Mouse (Mus musculus): ENCODE data around the gene Stat5b.

The Stat5b gene

DNA sequence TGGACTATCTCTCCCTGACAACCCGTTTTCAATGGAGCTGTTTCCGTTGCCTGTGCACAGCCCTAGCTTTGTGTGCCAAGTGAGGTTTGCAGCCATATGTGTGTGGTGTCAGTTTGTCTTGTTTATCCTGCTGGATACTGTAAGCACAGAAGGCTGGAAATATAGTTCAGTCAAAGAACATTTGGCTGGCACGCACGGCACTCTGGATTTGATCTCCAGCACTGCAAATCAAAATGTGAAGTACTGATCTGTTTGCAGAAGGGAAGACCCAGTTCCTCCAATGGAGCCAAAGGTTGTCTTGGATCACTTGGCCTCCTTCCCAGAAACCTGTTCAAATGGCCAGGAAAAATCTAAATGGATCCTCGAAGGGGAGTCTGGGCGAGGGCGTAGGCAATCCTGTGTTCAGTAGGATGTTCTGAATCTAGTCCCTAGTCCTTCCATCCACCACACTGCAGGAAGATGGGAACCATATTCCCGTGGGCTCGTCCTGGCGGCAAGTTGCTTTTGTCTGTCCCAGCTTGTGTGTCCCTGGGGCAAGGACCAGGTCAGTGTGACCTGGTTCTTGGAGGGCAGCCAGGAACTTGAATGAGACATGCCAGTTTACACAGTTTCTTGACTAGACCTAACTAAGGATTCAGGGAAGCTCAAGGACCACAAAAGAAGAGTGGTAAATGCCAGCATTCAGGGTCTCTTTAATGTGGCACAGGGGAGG lies 19.9 kb upstream of the Stat5b start:
- no peak for DNase-seq (ENCODE audit: extremely low spot score, low read depth, low spot score)

DNA sequence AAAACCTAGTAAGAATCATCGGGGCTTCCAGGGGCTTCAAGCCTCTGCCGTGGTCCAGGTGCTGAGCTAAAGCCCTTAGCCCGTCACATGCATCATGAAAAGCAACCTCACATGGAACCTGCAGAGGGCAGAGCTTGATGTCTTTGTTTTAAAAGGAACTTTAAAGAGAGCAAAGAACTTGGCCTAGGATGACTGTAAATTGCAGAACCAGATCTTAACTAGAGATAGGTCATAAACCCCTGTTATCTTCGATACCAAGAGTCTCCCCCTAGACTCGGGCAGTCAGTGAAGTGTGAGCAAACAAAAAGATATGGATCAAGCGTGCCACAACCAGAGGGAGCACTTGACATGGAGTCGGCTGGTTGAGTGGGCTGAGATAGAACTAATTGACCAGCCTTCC lies 15.1 kb upstream of the Stat5b start:
- DNase-seq (ENCODE audit: extremely low spot score, low read depth, low spot score) = no peak

DNA sequence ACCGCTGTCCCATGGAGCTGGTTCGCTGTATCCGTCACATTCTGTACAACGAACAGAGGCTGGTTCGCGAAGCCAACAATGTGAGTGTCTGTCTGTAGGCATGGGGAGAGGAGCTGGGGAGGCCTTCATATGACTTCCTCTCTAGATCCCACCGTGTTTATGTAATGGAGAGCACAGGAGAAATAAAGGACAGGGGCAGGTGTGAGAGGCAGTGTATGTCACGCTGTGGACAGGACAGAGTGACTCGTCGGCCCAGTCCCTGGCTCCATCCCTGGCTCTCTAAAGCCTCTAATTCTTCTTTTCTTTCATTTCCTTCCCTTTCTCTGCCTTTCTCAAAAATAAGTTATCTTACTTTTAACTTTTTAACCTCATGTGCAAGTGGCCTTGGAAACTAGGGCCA lies 12.6 kb upstream of the Stat5b start:
- DNase-seq (ENCODE audit: extremely low spot score, low read depth, low spot score) = no peak

DNA sequence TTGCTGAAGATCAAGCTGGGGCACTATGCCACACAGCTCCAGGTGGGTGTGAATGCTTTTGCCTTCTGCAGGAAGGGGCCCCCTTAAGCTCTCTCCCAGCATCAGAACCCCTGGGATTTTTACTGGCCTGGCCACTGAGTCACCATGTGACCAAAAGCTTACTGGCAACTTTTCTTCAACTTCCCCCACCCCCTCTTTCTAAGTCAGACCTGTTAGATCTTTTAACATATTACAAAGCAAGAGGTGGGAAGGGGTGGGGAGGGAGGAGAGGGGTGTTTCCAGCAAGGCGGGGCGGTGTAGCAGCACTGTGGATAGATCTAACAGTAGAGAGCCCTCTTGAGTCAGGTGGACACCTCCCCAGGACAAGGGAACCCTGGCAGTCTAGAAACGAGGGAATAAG lies 11.3 kb upstream of the Stat5b start:
- DNase-seq (ENCODE audit: extremely low spot score, low read depth, low spot score) = no peak

DNA sequence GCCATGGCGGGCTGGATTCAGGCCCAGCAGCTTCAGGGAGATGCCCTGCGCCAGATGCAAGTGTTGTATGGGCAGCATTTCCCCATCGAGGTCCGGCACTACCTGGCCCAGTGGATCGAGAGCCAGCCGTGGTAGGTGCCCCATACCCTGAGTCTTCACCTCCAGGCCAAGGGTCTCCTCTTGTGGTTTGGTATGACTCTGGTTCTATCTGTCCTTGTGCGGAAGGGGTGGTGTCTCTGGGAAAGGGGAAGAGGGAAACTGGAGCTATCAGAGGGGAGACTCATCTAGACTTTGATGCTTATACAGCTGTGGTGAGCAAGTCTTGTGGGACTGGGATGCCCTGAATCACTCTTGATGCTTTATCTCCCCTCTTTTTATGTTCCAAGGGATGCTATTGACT lies 10.8 kb upstream of the Stat5b start:
- DNase-seq (ENCODE audit: extremely low spot score, low read depth, low spot score) = no peak

DNA sequence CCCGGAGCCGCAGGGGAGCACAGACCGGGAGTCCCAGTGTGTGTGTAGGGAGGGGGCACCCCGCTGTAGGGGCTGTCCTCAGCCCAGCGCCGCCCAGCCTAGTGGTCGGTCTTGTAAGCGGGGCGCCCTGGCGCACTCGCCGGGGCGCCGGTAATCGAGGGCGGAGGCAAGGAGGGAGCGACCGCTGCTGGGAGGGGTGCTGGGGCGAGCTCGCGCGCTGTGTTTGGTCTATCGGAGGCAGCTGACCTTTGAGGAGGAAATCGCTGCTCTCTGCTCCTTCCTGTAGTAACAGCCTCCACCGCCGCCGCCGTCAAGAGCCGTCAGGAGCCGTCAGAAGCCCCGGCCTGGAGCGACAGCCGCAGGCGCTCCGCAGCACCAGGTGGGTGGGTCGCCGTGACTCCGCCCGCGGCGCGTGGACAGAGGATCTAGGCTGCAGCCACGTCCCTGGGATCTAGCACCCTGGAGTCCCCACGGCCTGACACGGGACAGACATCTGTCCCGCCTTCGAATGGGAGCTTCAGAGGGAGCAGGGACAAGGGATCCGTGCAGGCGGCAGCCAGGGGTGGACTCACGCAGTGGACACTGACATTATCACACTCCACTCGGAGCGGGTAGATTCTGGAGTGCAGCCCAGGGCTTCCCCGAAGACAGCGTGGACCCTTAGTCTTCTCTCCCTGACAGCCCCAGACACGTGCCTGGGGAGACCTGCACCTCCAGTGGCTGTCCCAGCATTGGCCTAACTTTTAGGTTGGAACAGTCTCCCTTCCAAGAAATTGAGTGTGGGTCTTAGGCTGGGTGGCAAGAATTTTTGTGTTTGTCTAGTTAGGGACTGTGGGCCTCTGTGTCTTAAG lies 9.9 kb upstream of the Stat5b start:
- DNase-seq (ENCODE audit: extremely low spot score, low read depth, low spot score) = no peak

DNA sequence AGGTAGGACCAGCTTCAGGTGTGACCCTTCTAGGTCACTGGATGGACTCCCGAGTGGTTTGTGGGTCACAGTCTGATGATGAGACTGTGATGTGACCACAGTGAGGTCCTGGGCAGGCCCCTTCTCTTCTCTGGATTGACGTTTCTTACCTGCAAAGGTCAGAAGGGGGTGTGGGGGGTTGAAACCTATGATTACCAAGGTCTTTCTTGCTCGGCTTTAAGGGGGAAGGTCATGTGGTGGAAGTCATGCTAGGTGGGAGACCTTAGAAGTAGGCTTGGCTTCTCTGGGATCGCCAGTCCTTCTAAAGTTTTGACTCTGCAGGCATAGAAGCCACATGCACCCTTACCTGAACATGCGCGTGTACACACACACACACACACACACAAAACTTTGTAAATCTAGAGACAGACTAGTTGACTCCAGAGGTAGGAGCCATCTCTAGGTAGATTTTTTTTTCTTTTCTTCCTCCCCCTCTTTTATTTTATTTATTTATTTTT lies 9.1 kb upstream of the Stat5b start:
- DNase-seq (ENCODE audit: extremely low spot score, low read depth, low spot score) = no peak

DNA sequence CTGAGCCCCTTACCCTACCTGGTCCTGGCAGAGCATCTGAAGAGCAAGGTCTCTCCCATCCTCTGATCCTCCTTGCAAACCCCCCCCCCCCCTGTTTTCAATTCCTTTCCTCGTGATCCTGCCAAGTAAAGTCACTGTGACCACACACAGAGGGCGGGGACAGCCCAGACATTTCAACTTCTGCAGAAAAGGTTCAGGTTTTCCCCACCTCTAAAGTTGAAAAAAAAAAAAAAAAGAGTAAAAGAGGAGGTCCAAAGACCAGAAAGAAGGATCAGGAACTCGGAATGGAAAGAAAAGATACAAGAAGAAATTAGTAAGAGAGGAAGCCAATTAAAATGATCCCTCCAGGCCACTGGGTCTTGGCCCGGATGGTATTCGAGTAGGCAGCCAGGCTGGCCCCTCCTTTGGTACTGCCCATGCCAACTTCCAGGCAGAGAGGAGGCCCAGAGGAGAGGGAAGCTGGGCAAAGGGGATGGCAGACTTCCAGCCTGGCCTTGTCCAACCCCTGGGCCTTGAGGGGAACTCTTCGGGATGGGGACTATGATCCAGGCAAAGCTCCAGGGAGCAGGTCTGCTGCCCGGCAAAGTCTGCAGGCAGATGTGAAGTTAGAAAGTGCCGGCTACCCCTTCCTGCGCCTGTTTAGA lies 8.5 kb upstream of the Stat5b start, which contains the start of gene Stat5a:
Gene Stat5a, plus strand, starts transcription at position 417 of the 644 bp plus-strand sequence.
- DNase-seq (ENCODE audit: extremely low spot score, low read depth, low spot score) = no peak

DNA sequence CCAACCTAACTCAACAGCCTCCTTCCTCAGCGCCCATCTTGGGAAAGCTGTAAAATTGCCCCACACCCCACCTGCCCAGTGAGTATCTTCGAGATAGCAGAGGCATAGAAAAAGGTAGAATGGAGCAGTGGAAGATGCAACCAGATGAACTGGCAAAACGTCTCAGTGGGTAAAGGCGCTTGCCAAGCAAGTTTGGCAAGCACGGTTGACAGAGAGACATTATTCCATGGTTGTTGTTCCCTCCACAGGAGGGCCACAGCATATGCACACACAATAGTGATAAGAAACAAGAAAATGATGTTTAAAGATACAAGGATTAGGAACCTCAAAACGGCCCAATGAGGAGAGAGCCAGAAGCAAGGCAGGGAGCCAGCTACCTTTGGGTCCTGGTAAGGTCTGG lies 7.4 kb upstream of the Stat5b start:
- no peak for DNase-seq (ENCODE audit: extremely low spot score, low read depth, low spot score)

DNA sequence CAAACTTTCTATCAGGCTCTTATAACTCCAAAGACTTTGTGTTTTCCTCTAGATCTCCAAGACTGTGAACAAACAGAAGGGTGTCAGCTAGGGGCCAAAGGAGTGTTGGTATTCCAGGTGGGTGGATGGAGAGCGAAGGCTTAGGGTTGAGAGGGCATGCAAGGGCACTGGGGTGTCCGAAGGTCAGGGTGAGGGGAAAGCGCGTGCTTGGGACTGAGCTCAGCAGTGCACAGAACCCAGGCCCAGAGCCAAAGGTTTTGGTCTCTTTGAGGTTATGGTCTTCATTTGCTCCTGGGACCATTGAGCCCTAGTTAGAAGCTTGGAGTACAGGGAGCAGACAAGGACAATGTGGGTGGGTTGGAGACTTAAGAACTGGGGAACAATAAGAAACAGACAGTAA lies 4.7 kb upstream of the Stat5b start:
- no peak for DNase-seq (ENCODE audit: extremely low spot score, low read depth, low spot score)

DNA sequence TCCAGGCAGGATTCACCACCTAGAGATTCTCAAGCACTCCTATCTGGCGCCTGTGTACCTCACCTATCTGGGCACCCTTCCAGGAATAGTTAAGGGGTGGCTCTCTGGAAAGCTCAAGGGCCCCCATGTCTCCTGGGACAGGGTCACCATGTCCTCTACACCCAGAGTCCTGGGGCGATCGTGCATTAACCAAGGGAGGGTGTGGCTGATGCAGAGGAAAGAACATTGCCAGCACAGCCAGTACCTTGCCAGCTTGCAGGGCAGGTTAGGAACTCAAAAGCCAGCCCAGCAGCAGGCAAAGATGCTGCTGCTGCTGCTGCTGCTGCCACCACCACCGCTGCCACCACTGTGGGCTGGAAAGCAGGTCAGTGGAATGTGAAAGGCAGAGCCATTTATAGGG lies 3.7 kb upstream of the Stat5b start:
- no peak for DNase-seq (ENCODE audit: extremely low spot score, low read depth, low spot score)

DNA sequence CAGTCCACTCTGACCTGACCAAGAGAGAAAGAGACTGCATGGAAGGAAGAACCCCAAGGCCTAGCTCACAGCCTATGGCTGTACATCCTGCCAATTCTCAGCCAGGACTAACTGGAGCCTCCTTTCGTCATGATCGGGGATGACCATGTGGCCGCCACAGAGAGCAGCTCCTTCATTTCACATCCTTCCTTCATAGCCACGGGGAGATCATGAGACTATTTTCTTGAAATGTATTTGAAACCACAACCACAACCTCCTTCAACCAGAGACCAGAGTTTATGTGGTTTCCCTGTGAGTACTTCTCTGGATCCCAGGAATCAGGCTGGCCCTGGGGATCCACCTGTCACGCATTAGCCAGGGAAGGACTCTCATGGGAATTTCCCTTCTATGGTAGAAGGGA lies 2.5 kb upstream of the Stat5b start:
- DNase-seq (ENCODE audit: extremely low spot score, low read depth, low spot score) = no peak

DNA sequence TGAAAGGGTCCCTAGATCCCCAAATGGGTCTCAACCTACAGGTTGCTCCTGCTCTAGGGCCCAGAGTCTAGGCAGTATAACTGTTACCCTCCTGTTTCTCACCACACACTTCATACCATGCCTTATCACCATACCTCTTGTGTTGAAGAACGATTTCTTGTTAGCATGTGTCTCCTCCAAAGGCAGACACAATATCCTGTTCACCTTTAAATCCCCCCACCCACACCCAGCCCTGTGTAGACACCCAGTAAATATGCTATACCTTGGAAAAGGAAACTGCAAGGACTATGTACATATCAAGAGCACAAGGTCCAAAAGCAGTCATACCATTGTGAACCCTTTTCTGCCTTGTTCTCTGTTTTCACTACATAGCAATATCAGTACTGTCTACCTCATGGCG lies 1.6 kb upstream of the Stat5b start:
- DNase-seq (ENCODE audit: extremely low spot score, low read depth, low spot score) = no peak

DNA sequence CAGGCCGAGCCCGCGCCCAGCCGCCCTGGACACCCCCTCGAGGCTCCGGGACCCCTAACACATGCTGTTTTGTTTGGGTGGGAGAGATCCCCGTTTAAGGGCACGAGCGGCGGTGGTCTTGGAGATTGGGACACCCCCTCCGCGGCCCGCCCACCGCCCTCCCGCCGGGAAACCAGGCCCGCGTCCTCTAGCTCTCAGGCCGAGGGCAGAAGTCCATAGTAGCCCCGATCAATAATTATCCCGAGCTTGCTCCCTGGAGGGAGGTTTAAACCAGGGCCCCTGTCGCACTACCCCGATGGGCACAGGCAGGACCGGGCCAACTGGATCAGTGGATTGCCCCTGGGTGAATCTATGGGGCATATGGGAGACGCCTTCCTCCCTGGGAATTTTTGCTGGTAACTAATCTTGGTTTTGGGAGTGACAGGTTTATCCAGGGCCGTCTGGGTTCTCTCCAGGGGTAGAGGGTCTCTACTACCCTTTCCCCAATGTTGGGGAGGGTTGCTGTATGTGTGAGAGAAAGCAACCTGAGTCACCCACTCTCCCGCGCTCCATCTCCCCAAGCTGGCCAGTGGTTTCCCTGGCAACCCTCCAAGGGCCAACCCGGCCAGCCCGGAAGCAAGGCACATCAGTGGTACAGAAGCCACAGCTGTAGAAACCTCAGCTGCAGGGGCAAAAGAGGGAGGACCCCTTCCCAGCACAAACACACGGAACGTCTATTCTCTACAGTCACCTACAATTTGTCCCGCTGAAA lies 429 bp upstream of the Stat5b start:
- no peak for DNase-seq (ENCODE audit: extremely low spot score, low read depth, low spot score)

DNA sequence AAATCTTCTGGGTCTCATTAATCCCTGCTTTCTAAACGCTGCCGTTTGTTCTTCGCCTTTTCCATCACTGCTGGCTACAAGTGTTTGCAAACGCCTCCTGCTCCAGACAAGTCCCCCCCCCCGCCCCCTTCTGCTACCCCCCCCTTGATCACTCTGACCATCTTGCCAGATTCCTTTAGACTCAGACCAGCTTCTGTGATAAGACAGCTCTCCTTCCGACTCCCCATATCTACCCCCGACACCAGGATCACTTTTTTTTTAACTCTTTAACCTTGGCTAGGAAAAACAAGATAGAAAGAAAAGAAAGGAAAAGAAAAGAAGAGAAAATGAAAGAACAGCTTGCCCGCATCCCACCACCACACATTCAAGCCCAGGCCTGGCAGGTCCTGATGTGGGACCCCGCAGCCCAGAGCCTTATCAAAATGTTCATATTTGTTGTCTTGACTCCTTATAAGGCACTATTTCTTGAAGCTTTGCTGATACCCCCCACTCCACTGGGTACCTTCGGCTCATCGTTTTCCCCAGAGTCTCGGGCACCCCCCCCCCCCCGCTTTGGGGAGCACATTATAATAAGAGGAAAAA lies 977 bp downstream of the Stat5b start:
- DNase-seq (ENCODE audit: extremely low spot score, low read depth, low spot score) = no peak

DNA sequence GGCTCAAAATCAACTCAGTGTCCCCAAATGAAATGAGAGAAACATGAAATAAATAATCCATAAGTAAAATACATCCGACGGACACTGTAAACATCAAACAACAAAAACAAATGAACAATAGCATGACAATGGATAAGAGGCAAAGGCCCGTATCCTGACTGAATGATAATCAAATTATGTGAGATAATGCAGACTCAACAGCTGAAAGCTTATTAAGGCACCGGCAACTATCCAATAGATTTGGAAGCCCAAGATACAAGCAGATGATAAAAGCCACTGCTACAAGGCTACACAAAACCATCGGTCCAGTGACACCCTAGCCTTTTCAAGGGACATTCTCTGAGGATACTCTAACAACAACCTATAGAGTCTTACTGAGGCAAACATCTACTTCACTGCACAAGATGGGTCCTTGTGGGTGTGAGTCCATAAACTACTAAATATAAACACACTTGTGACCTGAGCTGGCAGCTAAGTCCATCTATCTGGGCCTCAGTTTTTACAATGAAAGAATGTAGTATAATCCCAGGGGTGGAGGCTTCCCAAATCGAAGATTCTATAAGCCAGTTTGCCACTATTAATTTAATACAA lies 1.6 kb downstream of the Stat5b start:
- no peak for DNase-seq (ENCODE audit: extremely low spot score, low read depth, low spot score)

DNA sequence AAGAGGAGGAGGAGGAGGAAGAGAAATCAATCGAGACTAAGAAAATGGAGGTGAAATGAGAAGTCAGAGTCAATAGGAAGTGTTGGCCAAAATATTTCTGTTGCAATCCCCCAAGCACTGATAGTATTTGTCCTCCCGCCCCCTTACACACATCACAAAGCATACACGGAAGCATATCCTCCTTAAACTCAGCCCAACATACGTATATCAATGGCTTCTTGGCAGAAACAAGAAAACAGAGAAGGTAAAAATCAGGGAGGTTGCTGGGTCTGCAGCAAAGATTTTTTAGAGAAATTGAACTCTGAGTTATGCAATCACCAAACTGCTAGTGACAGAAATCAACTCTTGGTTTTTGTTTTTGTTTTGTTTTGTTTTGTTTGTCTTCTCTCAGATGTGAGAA lies 2.4 kb downstream of the Stat5b start:
- DNase-seq (ENCODE audit: extremely low spot score, low read depth, low spot score) = no peak

DNA sequence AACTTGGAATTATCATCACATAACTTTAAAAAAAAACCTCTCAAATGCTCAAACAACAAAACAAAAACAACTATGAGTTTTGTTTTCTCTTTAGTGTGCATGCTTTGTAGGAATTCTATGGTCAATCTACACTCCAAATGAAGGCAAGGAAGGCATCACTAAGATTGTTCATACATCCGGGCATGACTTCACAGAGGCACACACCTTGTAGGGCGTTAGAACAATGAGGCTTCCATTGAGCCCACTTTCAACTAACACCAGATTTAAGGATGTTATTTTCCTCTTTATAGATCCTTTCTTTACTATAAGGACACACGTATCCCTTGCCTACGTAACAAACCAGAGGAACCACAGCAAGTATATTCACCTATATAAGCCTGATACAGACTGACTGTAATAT lies 3.0 kb downstream of the Stat5b start:
- DNase-seq (ENCODE audit: extremely low spot score, low read depth, low spot score) = no peak

DNA sequence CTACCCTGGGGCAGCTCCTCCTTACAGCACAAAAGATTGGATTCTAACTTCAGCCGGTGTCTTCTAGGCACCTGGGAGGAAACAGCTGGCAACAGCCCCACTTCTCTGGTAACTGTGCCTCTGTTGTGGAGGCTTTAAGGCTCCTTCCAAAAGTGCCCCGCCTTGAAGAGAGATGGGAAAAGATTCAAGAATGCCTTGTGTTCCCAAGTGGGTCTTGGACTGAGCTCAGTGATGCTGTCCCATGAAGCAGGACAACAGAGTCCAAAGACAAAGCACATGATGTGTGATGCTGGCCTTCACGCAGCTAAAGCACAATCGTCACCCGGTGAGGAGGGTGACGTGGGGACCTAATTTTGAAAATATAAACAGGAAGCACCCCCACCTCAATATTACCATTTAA lies 4.7 kb downstream of the Stat5b start:
- DNase-seq (ENCODE audit: extremely low spot score, low read depth, low spot score) = no peak

DNA sequence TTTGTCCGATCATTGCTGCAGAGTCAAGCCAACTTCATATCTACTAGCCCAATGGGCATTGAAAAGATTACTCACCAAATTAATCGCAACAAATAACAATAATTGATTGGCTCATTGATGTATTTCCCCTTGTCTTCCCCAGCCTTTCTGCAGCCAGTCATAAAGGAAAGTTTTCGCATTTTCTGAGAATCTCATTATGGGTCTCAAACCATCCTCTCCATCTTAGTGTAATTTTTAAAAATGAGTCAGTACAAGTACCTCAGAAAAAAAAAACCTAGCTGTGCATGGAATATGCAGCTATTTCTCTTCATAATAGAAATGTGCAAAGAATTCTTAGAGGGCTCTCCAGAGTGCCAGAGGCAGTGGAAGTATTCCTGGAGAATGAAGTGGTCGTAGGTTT lies 6.4 kb downstream of the Stat5b start:
- no peak for DNase-seq (ENCODE audit: extremely low spot score, low read depth, low spot score)
